Mouse (Mus musculus) heart, postnatal 4 days (tissue): ENCODE measurements around the gene Kcna10. TPM values are rescaled to one million over a fixed set of nuclear protein-coding genes. Genes with fewer than 3 reads are reported as not detected.
A peak's percentile ranks its signal among the peaks of the same experiment; 100 is the strongest.

ENCODE experiments used
- DNase-seq: peaks from one replicate; pipeline ENCODE4 v3.0.0; 2021
- total RNA-seq, 2 experiments: library from RNA; stranded (reverse); gene quantifications; 2 replicates each; pipeline ENCODE4 v1.2.3; 2021

Gene Kcna10
- total RNA-seq, 2 experiments from 2014 or later: not detected

DNA sequence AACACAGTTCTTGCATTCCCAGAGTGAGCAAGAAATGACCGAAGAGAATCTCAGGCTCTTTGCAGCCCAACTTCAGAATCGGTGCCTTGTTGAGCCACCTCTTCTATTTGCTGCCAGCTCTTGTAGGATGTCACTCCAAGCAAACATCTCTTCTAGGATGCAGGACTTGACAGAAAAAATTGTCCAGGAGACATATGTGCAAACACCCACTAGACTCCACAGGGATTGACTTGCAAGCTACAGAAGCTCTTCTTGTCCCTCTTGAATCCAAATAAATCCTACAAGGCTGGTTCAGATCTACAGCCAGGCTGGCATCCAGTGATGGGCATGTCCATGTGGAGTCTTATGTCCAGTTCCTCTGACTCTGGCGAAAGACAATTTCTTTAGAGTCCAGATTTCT is 21.6 kb downstream of the Kcna10 start:
- no peak for DNase-seq

- no peak for DNase-seq
Observed at GRCm38 (mm10) chr3:107205170-107205569, 22.3 kb downstream of the Kcna10 start.

DNA sequence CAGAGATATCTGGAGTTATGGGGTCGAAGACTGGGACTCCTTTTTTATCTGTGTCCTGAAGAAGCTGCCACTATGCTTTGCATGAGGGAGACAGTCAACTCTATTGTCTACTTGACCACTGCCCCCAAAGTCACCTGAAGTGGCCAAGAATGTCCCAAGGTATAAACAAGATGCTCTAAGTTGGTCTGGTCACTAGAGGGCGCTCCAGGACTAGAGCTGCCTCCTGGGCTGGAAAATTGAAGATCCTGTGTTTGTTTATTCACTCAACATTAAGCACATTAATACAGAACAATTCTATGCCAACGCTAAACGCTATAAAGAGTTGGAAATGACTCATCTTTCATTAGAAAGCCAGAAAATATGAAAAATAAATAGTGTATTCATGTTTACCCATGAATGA is 23.1 kb downstream of the Kcna10 start:
- peak; percentile 85 for DNase-seq

DNA sequence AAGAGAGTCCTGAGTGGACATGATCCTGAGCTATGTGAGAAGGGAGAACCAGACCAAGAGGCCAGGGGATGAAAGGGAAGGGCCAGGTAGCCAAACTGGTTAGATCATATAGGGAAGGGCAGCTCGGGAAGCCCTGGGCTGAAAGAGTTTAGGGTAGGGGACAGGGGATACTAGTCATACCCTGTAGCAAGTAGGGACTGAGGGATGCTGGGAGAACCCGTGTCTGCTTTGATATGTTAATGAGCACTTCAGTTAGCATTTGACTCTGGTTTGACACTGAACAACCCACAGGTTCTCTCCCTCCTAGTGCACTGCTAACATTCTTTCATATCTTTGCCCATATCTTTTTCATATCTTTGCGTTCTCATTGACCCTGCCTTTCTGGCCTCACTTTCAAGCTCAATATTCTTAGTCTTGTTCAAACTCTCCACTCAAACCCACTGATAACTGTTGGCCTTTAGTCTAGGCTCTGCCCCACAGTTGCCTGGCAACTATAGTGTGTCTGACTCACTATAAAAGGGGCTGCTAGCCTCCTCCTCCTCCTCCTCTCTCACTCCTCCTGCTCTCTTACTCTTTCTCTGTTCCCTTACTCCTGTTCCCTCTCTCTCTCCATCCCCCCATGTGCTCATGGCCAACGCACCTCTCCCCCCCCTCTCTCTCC is 23.8 kb downstream of the Kcna10 start:
- DNase-seq: no peak

- DNase-seq: no peak
Observed at GRCm38 (mm10) chr3:107207625-107208253, 24.9 kb downstream of the Kcna10 start.

- DNase-seq: no peak
Observed at GRCm38 (mm10) chr3:107214606-107215005, 31.8 kb downstream of the Kcna10 start.

DNA sequence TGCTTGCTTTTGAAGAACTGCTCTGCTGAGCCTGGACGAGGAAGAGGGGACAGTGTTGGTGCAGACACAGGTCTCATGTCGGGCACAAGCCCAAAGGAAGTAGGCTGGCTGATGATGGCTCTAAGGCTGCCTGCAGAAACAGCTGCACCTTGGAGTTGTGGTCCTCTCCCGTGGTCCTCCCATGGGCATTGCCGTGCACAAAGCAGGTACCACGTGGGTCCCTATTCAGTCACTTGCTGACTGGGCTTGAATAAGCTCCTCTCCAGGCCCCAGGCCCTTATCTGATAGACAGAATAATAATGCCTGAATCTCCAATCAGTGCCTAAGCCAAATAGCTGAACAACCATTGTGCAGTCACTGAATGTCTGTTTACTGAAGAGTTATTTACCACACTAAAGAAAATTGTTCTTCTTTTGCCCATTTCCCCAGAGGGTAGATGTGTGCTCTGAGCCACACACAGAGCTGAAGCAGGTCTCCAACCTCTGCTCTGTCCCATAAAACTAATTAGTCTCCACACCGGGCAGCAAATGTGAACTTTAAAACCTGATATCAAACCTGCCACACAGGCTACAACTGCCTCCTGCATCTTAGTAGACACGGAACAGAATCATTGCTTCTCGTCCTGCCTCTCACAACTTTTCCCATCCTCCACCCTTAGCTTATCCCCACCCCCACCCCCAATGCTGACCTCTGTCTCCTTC is 33.7 kb downstream of the Kcna10 start:
- DNase-seq: no peak

DNA sequence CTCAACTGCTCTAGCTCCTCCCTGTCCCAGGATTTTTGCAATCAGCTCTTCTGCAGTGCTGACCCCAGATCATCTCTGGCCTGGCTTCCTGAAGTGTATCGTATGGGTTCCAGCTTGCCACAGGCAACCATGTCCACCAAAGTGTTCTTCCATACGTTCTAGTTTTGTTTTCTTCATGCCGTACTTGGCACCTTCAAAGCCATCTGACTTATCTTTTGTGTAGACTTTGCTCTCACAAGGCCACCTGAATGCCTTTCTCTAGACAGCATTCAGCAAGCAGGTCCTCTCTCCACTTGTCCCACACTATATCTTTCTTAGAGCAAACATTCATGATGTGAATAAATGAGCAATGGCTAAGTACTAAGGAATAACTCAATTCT is 34.2 kb downstream of the Kcna10 start:
- DNase-seq: no peak

DNA sequence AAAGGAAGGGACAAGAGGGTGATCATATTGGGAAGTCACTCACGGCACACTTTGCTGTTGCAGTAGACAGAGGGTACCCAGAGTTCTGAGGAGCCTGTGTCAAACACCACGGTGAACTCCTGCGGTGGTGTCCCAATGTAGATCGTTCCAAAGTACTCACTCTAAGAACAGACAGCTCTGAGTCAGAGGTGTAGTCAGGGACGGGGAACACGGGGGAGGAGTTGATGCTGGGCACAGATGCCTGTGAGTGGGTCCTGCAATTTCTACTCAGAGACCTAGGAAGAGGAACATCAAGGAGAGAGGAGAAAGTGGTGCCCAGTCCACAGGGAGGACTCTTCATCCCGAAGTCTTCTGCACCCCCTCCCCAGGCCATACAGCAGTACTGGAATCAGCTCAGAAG is 35.7 kb downstream of the Kcna10 start:
- DNase-seq: no peak

DNA sequence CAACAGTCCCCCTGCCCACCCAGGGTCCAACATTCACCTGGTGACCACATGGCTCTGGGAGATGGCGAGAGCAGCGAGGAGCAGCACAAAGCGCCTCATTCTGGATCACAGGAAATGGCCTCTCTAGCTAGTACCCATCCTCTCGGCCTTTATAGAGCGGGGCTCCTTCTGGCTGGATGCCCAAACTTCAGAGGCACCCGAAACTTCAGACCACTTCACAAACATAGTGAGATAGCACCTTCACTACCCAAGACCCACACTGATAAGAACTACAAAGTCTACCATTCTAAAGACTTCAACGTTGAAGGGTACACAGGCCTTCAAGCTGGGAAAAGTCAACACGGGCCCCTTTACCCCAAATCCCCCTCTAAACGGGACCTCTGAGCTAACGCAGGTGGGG is 38.8 kb downstream of the Kcna10 start, which contains the start of gene Cym:
Gene Cym (minus strand): TSS at position 125 of the 400 bp plus-strand sequence.
- DNase-seq: no peak

GRCm38 (mm10) chr3:107223230-107223629 is 40.4 kb downstream of the Kcna10 start:
- no peak for DNase-seq

- DNase-seq: no peak
Observed at GRCm38 (mm10) chr3:107225820-107226219, 43.0 kb downstream of the Kcna10 start.

DNA sequence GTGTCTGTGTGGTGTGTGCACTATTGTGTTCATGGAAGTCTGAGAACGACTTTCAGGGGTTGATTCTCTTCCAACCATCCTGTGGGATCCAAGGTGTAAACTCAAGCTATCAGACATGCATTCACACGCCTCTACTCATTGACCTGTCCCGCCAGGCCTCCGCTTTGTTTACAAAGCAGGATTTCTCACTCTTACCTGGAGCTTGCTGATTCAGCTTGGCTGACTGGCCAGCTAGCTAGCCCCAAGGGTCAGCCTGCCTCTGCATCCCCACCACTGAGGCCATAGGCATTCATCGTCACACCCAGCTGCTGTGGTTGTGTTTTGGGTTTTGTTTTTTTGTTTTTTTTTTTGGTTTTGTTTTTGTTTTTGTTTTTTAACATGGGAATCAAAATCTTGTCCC is 46.4 kb downstream of the Kcna10 start:
- no peak for DNase-seq

DNA sequence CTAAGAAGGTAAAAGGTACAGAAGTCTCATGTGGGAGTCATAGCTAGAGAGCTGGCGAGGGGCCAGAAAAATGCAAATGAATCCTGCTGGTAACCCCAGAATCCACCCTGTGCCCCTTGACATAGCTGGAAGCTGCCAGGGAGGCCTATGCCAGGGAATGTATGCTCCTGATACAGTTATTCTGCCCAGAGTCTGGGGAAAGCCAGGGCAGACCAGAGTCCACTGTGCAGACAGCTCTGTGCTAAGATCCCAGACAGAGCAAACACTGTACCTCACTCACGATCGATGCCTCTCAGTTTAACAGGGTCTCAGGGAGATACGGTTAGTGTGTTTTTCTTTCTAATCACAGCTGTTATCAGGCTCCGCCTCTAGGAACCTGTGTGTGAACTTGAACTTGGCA is 47.0 kb downstream of the Kcna10 start:
- DNase-seq: no peak

DNA sequence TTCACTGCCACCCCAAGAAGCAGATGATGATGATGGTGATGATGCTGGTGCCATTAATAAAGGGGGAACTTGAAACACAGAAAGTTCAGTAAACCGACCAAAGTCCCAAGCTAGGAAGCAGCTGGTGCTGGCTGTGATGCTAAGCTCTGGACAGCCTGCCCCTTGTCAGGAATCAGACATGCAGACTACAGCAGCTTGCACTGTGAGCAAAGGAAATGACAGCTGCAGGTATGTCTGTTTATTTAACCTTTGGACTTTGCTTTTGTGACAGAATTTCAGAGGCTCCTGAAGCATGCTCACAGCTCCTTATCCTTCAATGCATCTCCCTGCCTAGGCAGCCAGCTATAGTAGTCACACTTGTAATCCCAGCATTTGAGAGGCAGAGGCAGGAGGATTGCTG is 47.7 kb downstream of the Kcna10 start, which contains the start of gene A630076J17Rik:
Gene A630076J17Rik (plus strand): TSS at position 88 of the 400 bp plus-strand sequence.
- DNase-seq: no peak

GRCm38 (mm10) chr3:107231202-107231601 is 48.3 kb downstream of the Kcna10 start:
- no peak for DNase-seq

DNA sequence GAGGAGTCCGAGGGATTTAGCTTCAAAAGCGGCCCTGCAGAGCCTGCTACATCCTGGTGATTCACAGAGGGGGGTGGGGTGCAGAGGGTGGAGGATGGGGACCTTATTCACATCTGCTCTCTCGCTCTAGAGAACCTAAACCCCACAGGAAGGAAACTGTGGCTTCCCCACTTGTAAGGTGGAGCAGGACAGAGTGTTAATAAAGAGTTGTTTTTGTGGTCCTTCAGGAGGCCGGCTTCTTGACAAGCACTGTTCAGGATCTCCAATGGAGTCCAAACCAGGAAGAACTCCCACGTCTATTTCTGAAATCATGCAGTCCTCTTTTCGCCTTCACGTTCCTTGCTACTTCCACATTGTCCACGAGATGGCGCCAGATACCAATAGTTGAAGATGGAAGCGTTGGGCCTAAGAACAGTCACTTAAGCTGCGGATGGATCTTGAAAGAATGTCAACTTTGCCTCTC is 50.5 kb downstream of the Kcna10 start:
- peak; percentile 91 for DNase-seq

GRCm38 (mm10) chr3:107233945-107234344 is 51.1 kb downstream of the Kcna10 start:
- DNase-seq: no peak

GRCm38 (mm10) chr3:107238051-107238450 is 55.2 kb downstream of the Kcna10 start:
- DNase-seq: no peak

DNA sequence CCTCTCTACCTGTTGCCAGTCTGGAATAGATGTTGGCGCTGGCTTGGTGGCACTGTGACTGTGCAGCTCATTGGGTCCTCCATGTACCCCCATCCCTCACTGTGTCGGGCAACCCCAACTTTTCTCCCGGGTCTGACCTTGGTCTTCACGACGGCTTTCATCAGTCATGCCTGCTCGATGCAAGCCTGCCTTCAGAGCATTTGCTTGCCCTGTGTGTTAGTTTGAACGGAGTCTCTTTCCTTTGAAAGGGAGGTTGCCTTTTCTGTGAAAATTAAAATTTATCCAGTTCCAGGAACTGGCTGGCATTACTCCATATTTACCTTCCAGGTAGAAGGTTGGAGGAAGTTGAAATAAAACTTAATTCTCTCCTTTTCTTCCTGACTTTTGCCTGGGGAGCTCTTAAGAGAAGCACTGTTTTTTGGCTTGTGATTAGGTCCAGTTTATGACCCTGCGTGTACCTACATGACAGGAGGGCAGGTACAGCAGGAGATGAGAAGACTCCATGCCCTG is 55.7 kb downstream of the Kcna10 start:
- no peak for DNase-seq

DNA sequence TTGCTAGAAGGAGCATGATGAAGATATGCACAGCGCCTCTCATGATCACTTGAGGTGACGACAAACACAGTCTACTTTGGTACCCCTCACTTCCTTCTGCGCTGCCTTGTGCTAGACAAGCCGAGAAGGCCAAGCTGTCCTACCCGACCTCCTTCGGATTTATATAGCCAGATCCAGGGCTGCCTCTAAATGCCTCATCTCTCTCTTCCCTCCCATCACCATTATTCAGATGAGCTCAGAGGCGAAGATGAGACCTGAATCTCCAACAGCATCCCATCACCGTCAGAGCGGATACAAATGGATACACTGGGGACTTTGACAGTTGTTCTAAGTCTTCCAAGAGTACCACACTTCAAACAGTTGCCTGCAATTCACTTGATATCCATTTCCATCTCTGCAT is 56.8 kb downstream of the Kcna10 start, which contains the start of gene Prok1:
Gene Prok1 (minus strand): TSS at position 101 of the 400 bp plus-strand sequence.
- DNase-seq: no peak

DNA sequence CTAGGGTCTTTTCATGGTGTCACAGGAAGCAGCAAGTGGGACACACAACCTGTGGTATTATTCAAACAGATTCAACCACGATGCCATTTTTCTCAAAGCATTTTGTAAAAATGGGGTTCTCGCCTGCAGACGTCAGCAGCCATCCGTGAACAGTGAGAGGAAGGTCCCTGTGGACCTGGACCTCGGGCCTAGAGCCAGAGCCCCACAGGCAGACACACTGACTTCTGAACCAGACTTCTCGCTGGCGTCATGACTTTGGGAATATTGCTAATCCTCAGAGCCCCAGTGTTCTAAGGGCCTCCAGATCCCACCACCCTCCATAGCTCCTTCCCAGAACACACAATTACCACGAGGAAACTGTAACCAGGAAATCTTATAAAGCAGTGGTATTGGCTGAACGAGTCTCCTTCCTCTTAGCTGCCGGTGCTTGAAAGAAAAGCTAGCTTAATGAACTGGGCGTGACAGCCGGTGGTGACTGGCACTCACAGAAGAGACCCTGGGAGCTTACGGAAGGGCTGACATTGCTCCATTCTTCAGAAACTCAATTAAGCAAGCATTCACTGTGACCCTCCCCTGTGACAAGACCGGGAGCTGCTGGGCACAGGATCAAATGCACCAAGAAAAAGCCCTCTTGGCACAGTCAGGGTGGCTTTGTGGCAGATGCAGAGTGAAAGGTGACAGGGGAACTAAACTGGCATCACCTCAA is 58.7 kb downstream of the Kcna10 start:
- no peak for DNase-seq
